Mouse (Mus musculus): Measurements from ENCODE around the gene Fcgr1.
A peak's percentile ranks its signal among the peaks of the same experiment; 100 is the strongest.
"Not testable (repeated sequence)": the region's sequence is repeated elsewhere in the genome, so short reads cannot be mapped to it uniquely, and the experiment has no call there.

The Fcgr1 gene

DNA sequence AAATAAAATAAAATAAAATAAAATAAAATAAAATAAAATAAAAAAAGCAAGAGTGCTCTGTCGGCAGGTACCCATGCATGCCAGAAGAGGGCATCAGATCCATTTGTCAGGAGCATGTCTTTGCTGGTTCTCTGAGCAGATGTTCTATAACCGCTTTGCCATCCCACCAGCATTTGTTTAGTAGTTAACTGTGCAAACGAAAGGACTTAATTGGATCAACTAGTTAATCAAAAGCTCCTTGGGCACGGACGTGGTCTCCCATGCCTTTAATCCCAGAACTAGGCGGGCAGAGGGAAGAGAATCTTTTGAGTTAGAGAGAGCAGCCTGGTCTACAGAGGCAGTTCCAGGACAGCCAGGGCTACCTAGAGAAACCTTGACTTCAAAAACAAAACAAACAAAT, 33.4 kb upstream of the Fcgr1 start:
- no peak for DNase-seq (ENCODE audit: low spot score)

DNA sequence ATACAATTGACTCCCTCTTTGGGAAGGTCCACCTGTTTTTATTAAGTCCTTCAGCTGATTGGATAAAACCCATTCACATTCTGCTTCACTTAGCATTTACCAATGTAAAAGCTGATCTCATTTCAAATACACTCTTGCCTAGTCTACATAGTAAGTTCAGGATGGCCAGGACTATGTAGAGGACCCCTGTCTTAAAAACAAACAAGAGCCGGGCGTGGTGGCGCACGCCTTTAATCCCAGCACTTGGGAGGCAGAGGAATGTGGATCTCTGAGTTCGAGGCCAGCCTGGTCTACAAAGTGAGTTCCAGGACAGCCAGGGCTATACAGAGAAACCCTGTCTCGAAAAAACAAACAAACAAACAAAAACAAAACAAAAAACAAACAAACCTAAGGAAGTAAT, 30.0 kb upstream of the Fcgr1 start:
- DNase-seq (ENCODE audit: low spot score), result not testable (repeated sequence)

DNA sequence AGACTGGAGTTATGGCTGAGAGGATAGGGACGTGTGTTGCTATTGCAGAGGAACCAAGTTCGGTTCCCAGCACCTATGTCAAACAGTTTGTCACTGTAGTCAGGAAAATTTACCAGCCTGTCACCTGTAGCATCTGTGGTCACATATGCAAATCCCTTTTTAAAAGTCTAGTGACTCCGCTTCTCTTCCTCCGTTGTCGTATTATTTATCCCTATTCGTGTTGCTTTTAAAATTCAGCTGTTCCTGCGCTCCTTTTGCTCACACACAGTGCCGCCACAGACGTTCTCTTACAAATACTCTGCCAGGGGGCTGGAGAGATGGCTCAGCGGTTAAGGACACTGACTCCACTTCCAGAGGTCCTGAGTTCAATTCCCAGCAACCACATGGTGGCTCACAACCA, 28.8 kb upstream of the Fcgr1 start:
- no peak for DNase-seq (ENCODE audit: low spot score)

DNA sequence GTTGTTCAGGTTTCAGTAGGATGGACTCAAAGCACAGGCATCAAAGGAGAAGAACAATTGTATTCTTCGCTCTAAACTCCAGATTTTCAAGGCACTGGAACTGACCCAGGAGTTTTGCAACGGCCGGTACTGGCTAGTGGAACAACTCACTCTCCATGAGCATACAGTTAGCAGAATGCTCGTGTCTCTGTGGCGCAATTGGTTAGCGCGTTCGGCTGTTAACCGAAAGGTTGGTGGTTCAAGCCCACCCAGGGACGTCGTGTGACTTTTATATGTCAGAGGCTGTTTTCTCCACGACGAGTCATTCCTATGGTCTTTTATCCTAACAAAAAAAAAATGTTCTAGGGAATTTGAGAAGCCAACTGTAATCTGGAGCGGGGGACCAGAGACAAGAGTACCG, 28.1 kb upstream of the Fcgr1 start:
- DNase-seq (ENCODE audit: low spot score), result no peak

GRCm38 (mm10) chr3:96320003-96320402, 26.2 kb upstream of the Fcgr1 start:
- not testable (repeated sequence) for DNase-seq (ENCODE audit: low spot score)

- DNase-seq (ENCODE audit: low spot score), result no peak
These were observed 18.8 kb upstream of the Fcgr1 start for GRCm38 (mm10) chr3:96312341-96313098.

DNA sequence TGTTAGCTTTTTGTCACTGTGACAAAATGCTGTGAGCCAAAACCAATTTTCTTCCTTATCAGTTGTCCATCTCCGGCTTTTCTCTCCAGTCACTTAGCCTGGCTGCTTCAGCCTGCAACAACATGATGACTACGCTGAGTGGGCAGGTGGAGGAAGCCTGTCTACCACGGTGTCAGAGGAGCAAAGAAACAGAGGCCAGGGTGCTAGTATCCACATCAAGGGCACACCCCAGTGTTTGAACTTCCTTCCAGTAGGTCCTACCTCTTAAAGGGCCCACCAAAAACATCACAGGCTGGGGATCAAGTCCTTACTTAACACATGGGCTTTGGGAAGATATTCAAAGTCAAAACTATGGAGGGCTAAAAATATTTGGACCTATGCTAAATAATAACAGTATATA, 15.7 kb upstream of the Fcgr1 start:
- DNase-seq (ENCODE audit: low spot score), result no peak

DNA sequence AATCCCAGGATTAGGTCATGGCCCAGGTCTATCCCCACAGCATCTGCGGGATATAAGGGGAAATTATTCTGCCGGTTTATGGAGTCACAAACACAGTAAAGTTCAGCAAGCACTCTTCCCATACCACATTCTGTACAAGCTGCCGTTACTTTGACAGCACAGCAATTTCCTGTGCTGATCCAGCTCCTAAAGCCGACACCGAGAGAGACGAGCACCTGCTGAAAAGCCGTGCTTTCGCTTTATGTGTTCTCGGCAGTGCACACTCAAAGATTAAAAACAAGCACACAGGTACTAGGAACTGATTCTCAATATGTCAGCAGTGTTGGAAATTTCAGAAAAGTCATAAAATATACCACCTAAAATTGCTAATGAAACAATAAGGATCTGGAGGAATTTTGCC, 12.7 kb upstream of the Fcgr1 start:
- no peak for DNase-seq (ENCODE audit: low spot score)

GRCm38 (mm10) chr3:96302076-96302475, 8.3 kb upstream of the Fcgr1 start:
- no peak for DNase-seq (ENCODE audit: low spot score)

DNA sequence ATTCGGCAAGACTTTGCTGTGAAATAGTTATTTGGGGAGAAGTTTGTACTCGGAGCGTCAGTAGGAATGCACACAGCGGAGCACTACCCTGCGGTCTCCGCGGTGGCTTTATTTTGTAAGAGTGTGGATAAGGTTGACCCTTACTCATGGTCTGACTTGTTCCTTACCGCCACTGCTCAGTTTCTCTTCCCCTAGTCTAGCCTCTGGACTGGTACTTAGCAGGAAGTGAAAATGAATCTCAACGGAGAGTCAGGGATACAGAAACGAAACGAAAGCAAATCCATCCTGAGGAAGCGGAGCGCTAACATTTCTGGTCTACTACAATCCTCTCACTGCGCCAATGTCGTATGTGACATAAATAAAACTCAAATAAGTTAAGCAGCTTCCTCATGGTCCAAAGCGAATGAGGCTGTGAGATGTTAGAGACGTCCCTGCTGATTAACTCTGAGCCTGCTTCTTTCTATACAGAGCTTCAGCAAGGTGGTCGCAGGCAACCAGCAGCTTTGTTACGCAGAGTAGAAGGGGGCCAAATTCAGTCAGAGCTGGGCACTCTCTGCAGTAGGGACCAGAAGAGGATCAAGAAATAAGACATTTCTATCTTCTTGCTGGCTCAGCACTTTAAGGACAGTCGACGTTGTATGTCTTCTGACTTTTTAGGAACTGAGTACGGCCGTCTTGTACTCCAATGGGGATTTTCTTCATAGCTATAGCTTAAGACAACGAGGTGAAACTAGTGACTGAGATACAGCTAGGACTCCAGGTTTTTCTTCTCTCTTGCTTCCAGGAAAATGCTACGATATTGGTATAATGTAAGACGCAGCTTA, 7.1 kb upstream of the Fcgr1 start:
- no peak for DNase-seq (ENCODE audit: low spot score)

GRCm38 (mm10) chr3:96299562-96299961, 5.8 kb upstream of the Fcgr1 start:
- DNase-seq (ENCODE audit: low spot score), result no peak

- no peak for DNase-seq (ENCODE audit: low spot score)
These were observed 4.6 kb upstream of the Fcgr1 start for GRCm38 (mm10) chr3:96298360-96298759.

DNA sequence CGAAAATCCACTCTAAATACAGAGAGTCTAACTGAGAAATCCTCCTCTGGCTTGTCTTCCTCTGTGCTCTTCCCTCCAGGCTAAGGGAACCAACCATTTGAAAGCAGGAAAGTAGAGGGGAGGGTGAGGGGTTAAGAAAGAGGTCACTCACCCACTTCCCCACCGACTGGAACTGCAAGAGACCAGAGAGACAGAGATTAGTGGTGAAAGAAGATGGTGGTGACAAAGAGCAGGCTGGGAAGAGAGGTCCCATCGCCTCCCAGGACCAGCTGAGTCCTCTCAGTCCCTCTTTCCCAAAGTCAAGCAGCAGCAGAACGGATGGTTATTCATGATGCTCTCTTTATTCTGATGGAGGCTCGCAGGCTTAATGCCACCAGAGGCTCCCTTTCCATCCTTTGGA, 401 bp downstream of the Fcgr1 start:
- DNase-seq (ENCODE audit: low spot score), result no peak

- no peak for DNase-seq (ENCODE audit: low spot score)
These were observed 1.1 kb downstream of the Fcgr1 start for GRCm38 (mm10) chr3:96292641-96293040.

DNA sequence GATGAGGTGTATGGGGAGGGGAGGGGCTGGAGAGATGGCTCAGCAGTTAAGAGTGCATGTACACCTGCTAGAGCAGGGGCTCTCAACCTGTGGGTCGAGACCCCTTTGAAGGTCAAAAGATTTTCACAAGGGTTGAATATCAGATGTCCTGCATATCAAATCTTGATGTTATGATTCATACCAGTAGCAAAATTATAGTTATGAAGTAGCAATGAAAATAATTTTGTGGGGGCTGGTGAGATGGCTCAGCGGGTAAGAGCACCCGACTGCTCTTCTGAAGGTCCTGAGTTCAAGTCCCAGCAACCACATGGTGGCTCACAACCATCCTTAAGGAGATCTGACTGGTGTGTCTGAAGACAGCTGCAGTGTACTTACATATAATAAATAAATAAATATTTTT, 3.0 kb downstream of the Fcgr1 start:
- DNase-seq (ENCODE audit: low spot score), result not testable (repeated sequence)

DNA sequence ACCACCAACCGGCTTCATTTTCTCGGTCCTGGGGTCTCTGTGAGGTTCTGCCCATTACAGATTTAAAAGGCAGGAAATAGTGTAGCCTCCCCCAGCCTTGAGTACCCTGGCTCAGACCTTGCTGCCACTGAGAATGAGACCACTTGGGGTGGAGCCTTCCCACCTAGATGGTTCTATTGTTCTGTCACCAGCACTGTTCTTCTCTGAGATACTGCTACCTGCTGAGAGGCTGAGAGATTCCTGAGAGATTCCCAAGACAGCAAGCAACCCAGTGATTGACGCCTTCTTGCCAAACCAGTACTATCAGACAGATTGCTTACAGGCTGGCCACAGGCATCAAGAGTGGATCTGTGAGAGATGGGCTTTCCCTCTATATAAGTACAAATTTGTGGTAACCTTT, 4.6 kb downstream of the Fcgr1 start:
- no peak for DNase-seq (ENCODE audit: low spot score)

DNA sequence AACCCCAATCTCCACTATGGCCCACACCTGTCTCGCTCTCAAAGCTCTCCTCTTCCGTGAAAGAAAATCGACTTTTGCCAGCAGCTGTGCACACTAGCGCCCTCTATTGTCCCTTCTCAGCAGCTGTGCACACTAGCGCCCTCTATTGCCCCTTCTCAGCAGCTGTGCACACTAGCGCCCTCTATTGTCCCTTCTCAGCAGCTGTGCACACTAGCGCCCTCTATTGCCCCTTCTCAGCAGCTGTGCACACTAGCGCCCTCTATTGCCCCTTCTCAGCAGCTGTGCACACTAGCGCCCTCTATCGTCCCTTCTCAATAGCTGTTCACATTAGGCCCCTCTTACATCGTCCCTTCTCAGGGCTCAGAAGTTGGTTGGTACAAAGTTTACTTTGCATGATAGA, 6.4 kb downstream of the Fcgr1 start:
- not testable (repeated sequence) for DNase-seq (ENCODE audit: low spot score)

GRCm38 (mm10) chr3:96284457-96284856, 9.3 kb downstream of the Fcgr1 start:
- DNase-seq (ENCODE audit: low spot score), result peak; percentile 61

DNA sequence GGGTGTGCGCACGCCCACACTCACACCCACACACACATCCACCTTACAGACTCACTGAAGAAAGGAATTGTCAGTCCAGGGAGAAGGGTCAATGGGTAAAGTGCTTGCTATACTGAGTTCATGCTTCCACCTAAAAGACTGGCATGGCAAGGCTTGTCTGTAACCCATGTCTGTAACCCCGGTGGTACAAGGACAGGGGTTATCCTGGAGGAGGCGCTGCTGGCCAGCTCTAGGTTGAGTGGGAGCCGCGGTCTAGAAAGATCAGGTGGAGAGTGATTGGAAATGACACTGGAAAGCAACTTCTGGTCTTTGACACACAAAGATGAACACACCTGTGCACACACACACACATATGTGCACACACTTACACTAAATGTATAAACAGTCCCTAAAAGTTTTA, 13.1 kb downstream of the Fcgr1 start:
- no peak for DNase-seq (ENCODE audit: low spot score)

DNA sequence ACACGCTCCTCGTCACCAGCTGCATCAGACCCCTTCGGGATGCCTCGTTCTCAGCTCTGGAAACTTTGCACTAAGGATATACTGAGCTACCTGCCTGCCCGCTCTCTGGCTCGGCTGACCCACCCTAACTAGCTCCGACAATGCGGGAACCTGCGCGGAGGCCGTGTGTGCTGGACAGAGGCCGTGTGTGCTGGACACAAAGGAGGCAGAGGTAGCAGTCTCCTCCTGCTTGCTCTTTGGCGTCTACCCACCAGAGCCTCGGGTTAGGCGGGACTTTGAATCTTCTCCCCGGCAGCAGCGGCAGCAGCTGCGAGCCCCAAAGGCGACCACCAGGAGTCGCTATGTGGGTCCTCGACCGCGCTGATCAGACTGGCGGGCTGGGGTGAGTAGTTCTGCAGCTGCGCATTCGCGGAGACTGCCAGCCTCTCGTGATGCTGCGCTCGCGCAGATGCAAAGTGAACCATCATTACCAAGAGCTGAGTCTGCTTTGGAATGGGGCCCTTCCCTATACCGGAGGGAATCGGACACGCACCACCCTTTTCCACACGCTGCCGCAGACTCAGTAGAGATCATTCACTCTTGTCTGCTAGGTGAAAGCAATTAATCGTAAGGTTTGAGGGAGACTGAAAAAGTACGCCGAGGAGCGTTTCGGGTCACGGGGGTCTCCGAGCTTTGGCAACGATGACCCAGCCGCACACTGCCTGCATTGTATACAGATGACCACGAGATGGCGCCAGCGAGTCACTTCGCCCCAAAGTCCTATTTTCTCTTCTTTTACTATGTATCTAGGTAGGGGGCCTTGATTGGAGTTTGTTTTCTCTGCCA, 15.8 kb downstream of the Fcgr1 start:
- peak; percentile 71 for DNase-seq (ENCODE audit: low spot score)

- DNase-seq (ENCODE audit: low spot score), result no peak
These were observed 16.4 kb downstream of the Fcgr1 start for GRCm38 (mm10) chr3:96277428-96277799.

GRCm38 (mm10) chr3:96273591-96274465, 19.9 kb downstream of the Fcgr1 start:
- DNase-seq (ENCODE audit: low spot score), result no peak
